Mouse (Mus musculus): ENCODE data around the gene Hist1h2bb.

DNA sequence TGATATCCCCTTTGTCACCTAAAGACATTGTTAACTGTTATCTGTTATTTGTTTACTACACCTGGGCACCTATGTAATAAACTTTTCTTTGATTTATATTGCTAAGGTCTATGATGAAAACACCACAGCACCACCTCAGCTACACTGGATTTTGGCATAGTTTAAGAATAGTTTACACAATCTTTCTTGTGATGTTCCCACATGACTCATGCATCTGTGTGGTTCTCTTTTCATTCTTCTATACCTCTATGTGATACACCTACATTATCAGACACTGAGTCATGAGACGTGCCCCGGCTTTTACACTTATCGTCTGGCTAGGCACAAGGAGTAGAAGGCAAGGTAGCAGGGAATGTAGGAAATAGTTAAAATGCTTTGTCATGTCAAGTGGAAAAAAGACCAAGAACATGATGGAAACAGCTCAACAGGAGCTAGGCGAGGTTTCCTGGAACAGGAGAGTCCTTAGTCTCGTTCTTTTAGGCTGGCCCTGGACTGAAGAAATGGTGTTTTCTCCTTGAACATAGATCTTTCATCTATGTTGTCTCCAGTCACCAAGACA lies 3.1 kb downstream of the Hist1h2bb start:
- TF ChIP-seq CTCF (IDR thresholded peaks at IDR 0.05; ENCODE audit: control insufficient read depth, insufficient read depth, insufficient read length) (no peak), MYOD1 (IDR thresholded peaks at IDR 0.05; ENCODE audit: control insufficient read depth, insufficient read length, low read depth) (no peak), USF1 (IDR thresholded peaks at IDR 0.05; ENCODE audit: low read depth) (no peak), MYOG (IDR thresholded peaks at IDR 0.05; ENCODE audit: control insufficient read depth, extremely low read depth, insufficient read length) (no peak)
